Mouse (Mus musculus) liver, postnatal 0 days (tissue): ENCODE measurements at regions not wholly inside any gene's neighbourhood (a gene's known extent, or its start where the extent isn't known, plus 50 kb on each side); places are given as distances from the start of the nearest gene placed in this dataset.

ENCODE experiments used
- CTCF ChIP-seq: sonication (generic); IDR thresholded peaks from 2 replicates; pipeline ENCODE4 v1.5.1; 2016; ENCODE audit warnings: antibody characterized with exemption, low read depth
- EP300 ChIP-seq: IDR thresholded peaks from 2 replicates; pipeline ENCODE4 v1.6.1; 2016; ENCODE audit warnings: antibody characterized with exemption, low read depth, mild to moderate bottlenecking

GRCm38 (mm10) chr1:57033244-57033643, 54.8 kb upstream of the Satb2 start:
- TF ChIP-seq CTCF (no peak), EP300 (no peak)
